Comparison of ENCODE assay signal across 9 mouse cellular contexts in the genomic region with DNA sequence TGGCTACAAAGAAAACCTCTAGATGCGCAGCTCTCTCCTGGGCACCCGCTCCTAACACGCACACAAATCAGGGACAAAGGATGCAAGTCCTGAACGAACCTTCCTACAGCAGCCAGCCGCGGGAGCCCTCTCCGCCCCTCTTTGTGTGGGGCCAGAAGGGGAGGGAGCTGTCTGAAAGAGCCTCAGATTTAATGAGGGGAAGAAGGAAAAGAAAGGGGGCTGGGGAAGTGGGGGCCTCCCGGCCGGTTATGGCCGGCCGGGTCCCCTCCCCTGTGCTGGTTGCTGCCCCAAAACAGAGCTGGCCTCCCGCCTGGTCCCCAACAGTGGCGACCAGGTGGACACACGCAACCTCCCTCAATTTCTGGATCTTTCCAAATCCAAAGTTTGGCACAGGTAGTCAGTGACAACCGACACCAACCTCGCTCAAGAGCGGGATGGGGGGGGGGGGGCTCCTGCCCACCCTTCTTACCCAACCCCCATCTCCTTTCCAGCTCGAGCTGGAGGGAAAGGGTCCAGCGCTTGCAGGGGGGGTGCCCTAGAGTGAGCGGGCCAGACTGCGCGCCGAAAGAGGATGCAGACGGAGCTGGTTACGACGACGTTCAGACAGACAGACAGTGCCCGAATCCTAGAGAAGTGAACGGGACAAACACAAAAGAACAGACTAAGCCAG. TPM values are rescaled to one million over a fixed set of nuclear protein-coding genes. Genes with fewer than 3 reads are reported as not detected.
A peak's percentile ranks its signal among the peaks of the same experiment; 100 is the strongest.
DNase-seq lines count a peak whose midpoint lies in the region; ATAC-seq and TF ChIP-seq lines count a peak whose summit lies in the region.
"Had no signal": no experiment of that assay in that cellular context is flagged by ENCODE, and none has a peak within 500 bp of the region (broad histone marks: within the 10 kb centered on the region; RNA-seq: fewer than 3 reads in every experiment).

No protein-coding gene starts in this region.

- TF ChIP-seq POLR2A in small intestine, adult 2 months (IDR thresholded peaks at IDR 0.05; ENCODE audit: low read depth, low read length) = no peak; the same call in 1 of the 2 replicates
- no peak for TF ChIP-seq POLR2A in thymus, adult 2 months (IDR thresholded peaks at IDR 0.05; ENCODE audit: control insufficient read depth, extremely low read depth, insufficient read depth, low read length, poor library complexity)

- H3K4me2 ChIP-seq in heart, embryonic 14.5 days (ENCODE audit: low read length) = peak overlapping the region; percentile 95

- H3K9ac ChIP-seq in heart, embryonic 14.5 days (ENCODE audit: low read length) = peak overlapping the region; percentile 68

- no peak; the same call in 1 of the 2 replicates for ATAC-seq in heart, embryonic 14.5 days (ENCODE audit: insufficient number of reproducible peaks, insufficient read depth, low FRiP score, low read depth)

- peaks cover 84% of the 10 kb centered on the region for H3K27me3 ChIP-seq in heart, embryonic 14.5 days (ENCODE audit: control insufficient read depth, insufficient read depth, low read length)
- peaks cover 79% of the 10 kb centered on the region for H3K27me3 ChIP-seq in limb, embryonic 10.5 days (ENCODE audit: low read depth, poor library complexity, severe bottlenecking)
- H3K27me3 ChIP-seq in small intestine, adult 2 months (ENCODE audit: control insufficient read depth, insufficient read depth, low read length) = no peaks in the 10 kb centered on the region
- peaks cover 19% of the 10 kb centered on the region for H3K27me3 ChIP-seq in thymus, adult 2 months (ENCODE audit: control insufficient read depth, insufficient read depth, low read length)

- WGBS in heart, embryonic 14.5 days = 3% methylated on average over 29 of the region's 29 CpGs
- WGBS in limb, embryonic 10.5 days = under 1% methylated on average over 29 of the region's 29 CpGs
- 2% methylated on average over 28 of the region's 29 CpGs for WGBS in small intestine, adult 2 months
- WGBS in thymus, adult 2 months = 5% methylated on average over 29 of the region's 29 CpGs

- peaks cover 12 to 19% of the 10 kb centered on the region in 2 experiments; a peak in 3 of 4 replicates for H3K4me1 ChIP-seq in heart, embryonic 14.5 days (ENCODE audit: control insufficient read depth in 2 of 2, insufficient read depth in 2 of 2, low read length in 2 of 2)
- peaks cover 38% of the 10 kb centered on the region for H3K4me1 ChIP-seq in limb, embryonic 10.5 days
- H3K4me1 ChIP-seq in small intestine, adult 2 months (ENCODE audit: control insufficient read depth, insufficient read depth, insufficient read length, low read length) = peaks cover 15% of the 10 kb centered on the region; the same call in 1 of the 2 replicates
- H3K4me1 ChIP-seq in thymus, adult 2 months (replicated peaks; ENCODE audit: control insufficient read depth, insufficient read depth, low read length) = no peaks in the 10 kb centered on the region

- no peak for TF ChIP-seq CTCF in small intestine, adult 2 months (IDR thresholded peaks at IDR 0.05; ENCODE audit: extremely low read depth, insufficient read length, insufficient replicate concordance, low read depth, low read length)
- no peak for TF ChIP-seq CTCF in thymus, adult 2 months (IDR thresholded peaks at IDR 0.05; ENCODE audit: borderline replicate concordance, control insufficient read depth, extremely low read depth, insufficient read depth, low read length, poor library complexity)

- H3K9me3 ChIP-seq in heart, embryonic 14.5 days (ENCODE audit: control insufficient read depth, low read length) = no peaks in the 10 kb centered on the region
- H3K9me3 ChIP-seq in limb, embryonic 10.5 days (replicated peaks) = no peaks in the 10 kb centered on the region

- peak overlapping the region; percentile 57 for H3K4me3 ChIP-seq in heart, embryonic 14.5 days (ENCODE audit: control insufficient read depth in 1 of 2, insufficient read depth in 1 of 2, low read depth in 1 of 2, low read length in 2 of 2)
- peak overlapping the region; percentile 83 for H3K4me3 ChIP-seq in limb, embryonic 10.5 days
- peak overlapping the region; percentile 91 for H3K4me3 ChIP-seq in small intestine, adult 2 months (ENCODE audit: low read depth, low read length)
- no peak overlapping the region for H3K4me3 ChIP-seq in thymus, adult 2 months (ENCODE audit: control insufficient read depth, insufficient read depth, low read length)

- H3K27ac ChIP-seq in heart, embryonic 14.5 days (replicated peaks in 1 of 2; ENCODE audit: control insufficient read depth in 1 of 2, insufficient read depth in 1 of 2, low read depth in 2 of 2, low read length in 2 of 2) = peak overlapping the region; percentile 47 to 50; a peak in 3 of 4 replicates
- H3K27ac ChIP-seq in limb, embryonic 10.5 days = peak overlapping the region; percentile 94
- no peak overlapping the region for H3K27ac ChIP-seq in small intestine, adult 2 months (ENCODE audit: insufficient read depth, low read depth, low read length)
- H3K27ac ChIP-seq in thymus, adult 2 months (ENCODE audit: control insufficient read depth, insufficient read depth, low read length) = no peak overlapping the region

- no peak for DNase-seq in heart, adult 11 months
- DNase-seq in ES-CJ7 (ENCODE audit: low read depth, low spot score) = peak; percentile 33
- peak; percentile 51 for DNase-seq in embryo, embryonic 9.5 days (ENCODE audit: extremely low spot score)
- peak; percentile 73 for DNase-seq in limb, embryonic 10.5 days (ENCODE audit: low spot score)
- DNase-seq in thymus, adult 2 months = no peak
- DNase-seq in gastrocnemius, adult 8-10 months (ENCODE audit: low spot score in 2 of 2) = no peak

- H3K36me3 ChIP-seq in heart, embryonic 14.5 days (ENCODE audit: control insufficient read depth, insufficient read depth, low read length) = no peaks in the 10 kb centered on the region
- H3K36me3 ChIP-seq in limb, embryonic 10.5 days = no peaks in the 10 kb centered on the region
- H3K36me3 ChIP-seq in small intestine, adult 2 months (ENCODE audit: control insufficient read depth, insufficient read depth, low read length) = no peaks in the 10 kb centered on the region
- H3K36me3 ChIP-seq in thymus, adult 2 months (ENCODE audit: control insufficient read depth, insufficient read depth, low read length) = no peaks in the 10 kb centered on the region

RNA-seq across cellular contexts. Expression of gene Serinc2, which starts 4.5 kb away (rescaled TPM):
- 6.0 and 7.5 TPM in 2 replicates for polyA plus RNA-seq in heart, embryonic 14.5 days (2014; fragmentation: Nextera tagmentation; extraction: Ambion mirVana)
- polyA plus RNA-seq in limb, embryonic 10.5 days (2016; fragmentation: Nextera tagmentation; extraction: Ambion mirVana) = 15.2 and 71.5 TPM in 2 replicates
- 271 and 356 TPM in 2 replicates for polyA plus RNA-seq in small intestine, adult 2 months (2012; rRNA removed)
- polyA plus RNA-seq in thymus, adult 2 months (2012; rRNA removed) = 13.3 and 16.5 TPM in 2 replicates
- total RNA-seq in gastrocnemius, adult 8-10 months (2022) = 100 to 1,000 TPM in 1 of 4 experiments, 10 to 100 TPM in 3; 73.1 to 119 (median 84.5) TPM
- total RNA-seq: MEL had no signal

RNA-seq across cellular contexts. Expression of gene Fabp3, which starts 33.9 kb away (rescaled TPM):
- polyA plus RNA-seq in heart, embryonic 14.5 days (2014; fragmentation: Nextera tagmentation; extraction: Ambion mirVana) = 1,549 and 1,575 TPM in 2 replicates
- 2.2 and 3.0 TPM in 2 replicates for polyA plus RNA-seq in limb, embryonic 10.5 days (2016; fragmentation: Nextera tagmentation; extraction: Ambion mirVana)
- 0.71 and 0.72 TPM in 2 replicates for polyA plus RNA-seq in small intestine, adult 2 months (2012; rRNA removed)
- 18.3 and 222 TPM in 2 replicates for polyA plus RNA-seq in thymus, adult 2 months (2012; rRNA removed)
- total RNA-seq in gastrocnemius, adult 8-10 months (2022) = 1,000 to 10,000 TPM in 1 of 4 experiments, 100 to 1,000 TPM in 3; 564 to 1,027 (median 619) TPM
- total RNA-seq: MEL had no signal

RNA-seq across cellular contexts. Expression of gene Gm10570, which starts 34.0 kb away (rescaled TPM):
- polyA plus RNA-seq in heart, embryonic 14.5 days (2014; fragmentation: Nextera tagmentation; extraction: Ambion mirVana) = 0.74 and 1.2 TPM in 2 replicates
- polyA plus RNA-seq in limb, embryonic 10.5 days (2016; fragmentation: Nextera tagmentation; extraction: Ambion mirVana) = not detected in 2 replicates
- 0.27 TPM in 1 of 2 replicates, not detected in the other for polyA plus RNA-seq in small intestine, adult 2 months (2012; rRNA removed)
- 0.46 TPM in 1 of 2 replicates, not detected in the other for polyA plus RNA-seq in thymus, adult 2 months (2012; rRNA removed)
- under 1 TPM in 1 of 4 experiments, not detected in 3; 0.92 TPM for total RNA-seq in gastrocnemius, adult 8-10 months (2022)
- total RNA-seq: MEL had no signal

RNA-seq across cellular contexts. Expression of gene Gm853, which starts 52.3 kb away (rescaled TPM):
- not detected in 2 replicates for polyA plus RNA-seq in heart, embryonic 14.5 days (2014; fragmentation: Nextera tagmentation; extraction: Ambion mirVana)
- polyA plus RNA-seq in limb, embryonic 10.5 days (2016; fragmentation: Nextera tagmentation; extraction: Ambion mirVana) = not detected in 2 replicates
- not detected in 2 replicates for polyA plus RNA-seq in small intestine, adult 2 months (2012; rRNA removed)
- polyA plus RNA-seq in thymus, adult 2 months (2012; rRNA removed) = 0.13 and 0.32 TPM in 2 replicates
- total RNA-seq in gastrocnemius, adult 8-10 months (2022) = not detected
- total RNA-seq: MEL had no signal

Comparison
In these comparisons a context has a peak if more than half of its experiments do, and no peak if none do; other contexts are left out.
1. H3K27ac ChIP-seq: peak in heart, embryonic 14.5 days (2 of 2) and limb, embryonic 10.5 days (single experiment); none in small intestine, adult 2 months (single experiment) and thymus, adult 2 months (single experiment).
2. DNase-seq: peak in ES-CJ7 (single experiment), embryo, embryonic 9.5 days (single experiment) and limb, embryonic 10.5 days (single experiment); none in heart, adult 11 months (single experiment), thymus, adult 2 months (single experiment) and gastrocnemius, adult 8-10 months (0 of 2).